Mouse (Mus musculus) E14TG2a.4 (cell line): Measurements from ENCODE around the gene Abcg1.

ENCODE experiments used
- CTCF ChIP-seq: conservative IDR thresholded peaks from 2 replicates; pipeline ENCODE4 v1.5.1; 2014; ENCODE audit warnings: low read length
- POU5F1 ChIP-seq: IDR thresholded peaks from 2 replicates; pipeline ENCODE4 v1.6.1; 2014; ENCODE audit warnings: low read length, borderline replicate concordance

DNA sequence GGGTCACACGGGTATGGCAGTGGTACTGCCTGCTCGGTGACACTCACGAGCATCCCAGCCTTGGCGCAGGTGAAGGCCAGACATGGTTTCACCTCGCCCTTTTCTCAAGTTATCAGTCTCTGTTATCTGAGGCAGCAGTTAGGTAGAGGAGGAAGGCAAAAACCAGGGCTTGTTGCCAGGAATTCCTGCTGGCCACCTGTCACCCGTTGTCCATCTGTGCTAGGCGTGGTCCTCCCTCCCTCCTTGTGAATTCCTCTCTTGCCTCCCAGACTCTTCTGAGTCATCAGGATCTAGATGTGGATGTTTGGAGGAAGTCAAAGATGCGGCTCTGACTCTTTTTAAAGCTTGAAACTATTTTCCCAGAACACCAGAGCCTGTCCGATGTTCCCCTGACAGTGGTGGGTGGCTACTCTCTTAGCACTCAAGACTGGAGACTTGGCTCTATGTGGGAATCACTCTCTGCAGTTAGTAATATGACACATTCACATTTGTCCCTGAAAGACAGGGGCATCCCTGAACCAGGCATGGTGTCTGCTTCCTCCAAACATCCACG lies 73.9 kb downstream of the Abcg1 start:
- no peak for TF ChIP-seq CTCF
- no peak for TF ChIP-seq POU5F1
